Mouse (Mus musculus) kidney, adult 2 months (tissue): ENCODE data around the gene Tmem50b.

Experiments used
- CTCF ChIP-seq: fragments of 200-500 bp; conservative IDR thresholded peaks from 2 replicates; pipeline ENCODE4 v1.5.1; 2011; ENCODE audit warnings: low read depth, mild to moderate bottlenecking, control low read depth, low read length, moderate library complexity, mixed read lengths; ENCODE audit not compliant: insufficient read depth, insufficient read length
- POLR2A ChIP-seq: fragments of 200-500 bp; IDR thresholded peaks from one replicate; pipeline ENCODE4 v1.6.1; 2011; ENCODE audit warnings: low read depth, low read length, control low read depth

DNA sequence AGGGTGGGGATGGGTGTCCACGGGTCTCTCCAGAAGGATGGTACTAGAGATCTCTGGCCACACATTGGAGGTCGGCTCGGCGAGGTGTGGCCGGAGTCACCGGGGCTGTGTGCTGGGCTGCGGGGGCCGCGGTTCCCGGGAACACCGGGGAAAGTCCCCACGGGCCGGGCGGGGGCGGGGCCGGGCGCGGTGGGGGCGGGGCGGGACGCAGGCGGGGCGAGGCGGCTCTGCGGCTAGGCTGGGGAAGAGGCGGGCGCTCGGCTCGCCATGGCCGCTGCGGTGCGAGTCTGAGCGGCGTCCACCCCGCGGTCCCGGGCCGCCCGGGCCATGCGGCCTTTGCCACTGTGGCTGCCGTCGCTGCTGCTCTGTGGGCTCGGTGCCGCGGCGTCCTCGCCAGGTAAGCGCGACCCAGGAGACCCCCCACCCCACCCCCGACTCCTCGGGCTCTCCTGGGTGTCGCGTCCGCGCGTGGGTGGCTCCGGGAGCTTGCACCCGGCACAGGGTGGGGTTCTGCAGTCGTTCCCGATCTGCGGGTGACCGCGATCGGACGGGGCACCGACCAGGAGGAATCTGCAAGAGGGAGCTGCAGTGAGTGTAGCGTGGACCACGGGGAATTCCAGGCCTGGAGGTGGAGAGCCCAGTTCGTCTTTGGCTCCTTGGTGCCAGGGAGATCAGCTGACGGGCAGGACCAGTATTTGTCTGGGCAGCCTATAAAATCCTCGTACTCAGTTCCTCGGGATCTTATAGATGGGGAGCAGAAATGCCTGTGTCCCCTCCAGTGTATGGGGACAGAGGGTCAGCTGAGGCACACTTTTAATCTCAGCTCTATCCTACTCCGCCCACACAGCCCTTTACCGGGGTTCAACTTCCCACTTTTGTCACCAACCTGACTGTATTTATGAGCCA lies 50.5 kb downstream of the Tmem50b start, which contains the start of gene Ifngr2:
- no peak for TF ChIP-seq CTCF
- peak; percentile 32 for TF ChIP-seq POLR2A
